Mouse (Mus musculus) thymus, adult 2 months (tissue): Measurements from ENCODE around the gene Slc25a13. TPM values are rescaled to one million over a fixed set of nuclear protein-coding genes. Genes with fewer than 3 reads are reported as not detected.

Source experiments
- DNase-seq: peaks from one replicate; pipeline ENCODE4 v3.0.0; 2021
- H3K27ac ChIP-seq: fragments of 200-500 bp; 2 replicates; pipeline ENCODE4 v1.5.1; 2012; ENCODE audit warnings: low read length, control low read depth; ENCODE audit not compliant: control insufficient read depth, insufficient read depth
- H3K27me3 ChIP-seq: fragments of 200-500 bp; 2 replicates; pipeline ENCODE4 v1.6.1; 2012; ENCODE audit warnings: mild to moderate bottlenecking, low read length, moderate library complexity, mixed read lengths; ENCODE audit not compliant: control insufficient read depth, insufficient read depth
- H3K36me3 ChIP-seq: fragments of 200-500 bp; 2 replicates; pipeline ENCODE4 v1.6.1; 2012; ENCODE audit warnings: mild to moderate bottlenecking, low read length, moderate library complexity; ENCODE audit not compliant: control insufficient read depth, insufficient read depth
- H3K4me1 ChIP-seq: fragments of 200-500 bp; replicated peaks from 2 replicates; pipeline ENCODE4 v1.6.1; 2012; ENCODE audit warnings: low read length; ENCODE audit not compliant: control insufficient read depth, insufficient read depth
- H3K4me3 ChIP-seq: fragments of 200-500 bp; 2 replicates; pipeline ENCODE4 v1.5.1; 2012; ENCODE audit warnings: mild to moderate bottlenecking, low read length, control low read depth, moderate library complexity; ENCODE audit not compliant: control insufficient read depth, insufficient read depth
- CTCF ChIP-seq: fragments of 200-500 bp; IDR thresholded peaks from 2 replicates; pipeline ENCODE4 v1.5.1; 2012; ENCODE audit warnings: mild to moderate bottlenecking, control low read depth, low read length, moderate library complexity, borderline replicate concordance; ENCODE audit not compliant: control insufficient read depth, poor library complexity, insufficient read depth; ENCODE audit errors: extremely low read depth
- POLR2A ChIP-seq: fragments of 200-500 bp; IDR thresholded peaks from 2 replicates; pipeline ENCODE4 v1.6.1; 2012; ENCODE audit warnings: mild to moderate bottlenecking, low read length, control low read depth, moderate library complexity; ENCODE audit not compliant: control insufficient read depth, poor library complexity, insufficient read depth; ENCODE audit errors: extremely low read depth
- WGBS: fragments of 180-500 bp; shearing (Covaris S2); methylation state at CpG from one replicate; pipeline ENCODE4 v1.1.7; 2018; 5-methylcytosine and 5-hydroxymethylcytosine counted together
- polyA plus RNA-seq: library from polyadenylated mRNA; depleted of rRNA; stranded (reverse); fragments of >200 nt; gene quantifications from 2 replicates; pipeline ENCODE4 v1.2.3, GENCODE M21; 2012

Slc25a13 gene
- polyA plus RNA-seq, 1 experiment = 9.2 TPM

DNA sequence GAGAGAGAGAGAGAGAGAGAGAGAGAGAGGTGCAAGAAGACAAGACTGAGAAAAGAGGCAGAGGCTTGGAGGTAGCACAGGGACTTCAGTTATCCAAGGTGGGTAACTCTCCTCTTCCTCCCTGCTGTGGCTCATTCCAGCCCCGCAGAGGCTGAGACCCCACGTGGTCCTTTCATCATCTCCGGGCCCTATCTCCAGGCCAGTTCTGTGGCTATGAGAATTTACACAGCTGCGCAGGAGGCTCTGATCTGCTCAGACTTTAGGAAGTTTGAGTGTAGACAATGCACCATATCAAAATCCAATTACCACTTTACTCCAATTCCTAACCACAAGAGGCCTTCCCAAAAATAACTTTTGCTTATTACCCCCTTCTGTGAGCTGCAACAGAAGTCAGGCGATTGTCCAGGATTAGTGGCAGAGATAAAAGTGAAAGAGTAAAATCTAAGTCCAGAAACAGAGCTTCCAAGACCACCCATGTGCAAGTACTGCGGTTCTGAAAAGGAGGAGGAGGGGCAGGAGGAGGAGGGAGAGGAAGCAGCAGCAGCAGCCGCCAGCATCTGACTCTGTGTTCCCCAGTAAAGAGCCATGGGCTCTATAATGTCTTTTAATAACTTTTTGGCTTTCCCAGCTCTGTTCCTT lies 57.6 kb downstream of the Slc25a13 start:
- no peak for DNase-seq
- Histone ChIP-seq H3K4me1 (no peaks in the 10 kb centered on the region), H3K27me3 (no peaks in the 10 kb centered on the region), H3K36me3 (no peaks in the 10 kb centered on the region), H3K27ac (no peak overlapping the region), H3K4me3 (no peak overlapping the region)
- WGBS = 62% methylated on average over 7 of the region's 7 CpGs
- TF ChIP-seq CTCF (no peak), POLR2A (no peak)

DNA sequence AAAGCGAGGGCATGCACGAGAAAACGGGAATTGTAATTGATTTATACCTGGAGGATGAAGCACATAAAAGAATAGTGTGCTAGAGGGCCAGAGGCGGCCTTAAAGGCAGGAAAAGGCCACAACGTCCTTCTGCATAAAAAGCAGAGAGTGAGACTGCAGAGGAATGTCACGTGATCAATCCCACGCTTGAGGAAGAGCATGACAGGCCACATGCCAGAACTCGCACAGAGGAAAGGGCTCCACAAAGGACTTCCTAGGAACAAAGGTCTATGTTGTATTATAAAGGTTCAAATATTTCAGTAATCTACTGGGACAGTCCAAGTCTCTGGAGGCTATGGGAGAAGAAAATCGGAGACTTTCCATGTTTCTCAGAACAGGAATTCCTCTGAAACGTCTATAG lies 63.5 kb downstream of the Slc25a13 start:
- WGBS = 71% methylated on average over 10 of the region's 10 CpGs
- TF ChIP-seq CTCF = no peak
- TF ChIP-seq POLR2A = no peak

DNA sequence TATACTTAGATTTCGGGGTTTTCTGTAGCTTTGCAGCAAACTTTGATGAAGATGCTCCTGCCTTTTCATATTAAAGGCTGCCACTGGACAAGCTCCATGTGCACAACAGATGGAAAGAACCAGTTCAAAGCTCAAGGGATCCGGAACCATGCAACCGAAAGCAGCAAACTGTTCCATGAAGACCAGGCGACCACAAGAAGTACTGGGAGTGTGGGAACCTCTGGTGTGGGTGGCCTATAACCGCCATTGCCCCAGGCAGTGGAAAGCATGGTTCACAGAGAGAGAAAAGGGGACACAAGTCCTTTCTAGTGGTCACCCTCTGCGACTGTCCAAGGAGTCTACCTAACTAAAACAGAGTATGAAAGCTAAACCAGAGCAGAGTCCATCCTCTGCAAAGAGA lies 66.2 kb downstream of the Slc25a13 start:
- H3K27ac ChIP-seq = no peak overlapping the region
- H3K4me3 ChIP-seq = no peak overlapping the region
- no peaks in the 10 kb centered on the region for H3K4me1 ChIP-seq
- WGBS = 94% methylated on average over 6 of the region's 6 CpGs
- no peak for DNase-seq
- H3K27me3 ChIP-seq = no peaks in the 10 kb centered on the region
- TF ChIP-seq POLR2A (no peak), CTCF (no peak)
- H3K36me3 ChIP-seq = no peaks in the 10 kb centered on the region

More for the DNA sequence above, 63.5 kb downstream of the Slc25a13 start:
- Histone ChIP-seq H3K27me3 (no peaks in the 10 kb centered on the region), H3K27ac (no peak overlapping the region), H3K36me3 (no peaks in the 10 kb centered on the region), H3K4me3 (no peak overlapping the region), H3K4me1 (no peaks in the 10 kb centered on the region)
- no peak for DNase-seq

DNA sequence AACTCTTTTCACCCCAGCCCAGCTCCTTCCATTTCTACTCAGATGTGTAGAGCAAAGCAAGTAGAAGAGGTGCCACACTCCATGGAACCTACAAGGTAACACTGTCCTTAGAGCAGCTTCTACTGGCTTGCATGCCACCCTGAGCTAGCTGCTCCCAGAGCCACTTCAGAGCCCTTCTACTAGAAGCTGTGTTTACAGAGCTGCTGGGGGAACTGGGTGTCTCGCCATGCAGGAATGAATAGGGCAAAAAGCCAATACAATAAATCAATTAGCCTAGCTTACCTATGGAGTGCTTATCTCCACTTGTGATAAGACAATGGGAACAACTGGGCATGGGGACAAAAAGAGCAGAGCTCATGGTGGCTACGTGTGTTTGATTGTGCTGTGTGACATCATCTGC lies 67.2 kb downstream of the Slc25a13 start:
- H3K4me1 ChIP-seq = no peaks in the 10 kb centered on the region
- 82% methylated on average over 2 of the region's 2 CpGs for WGBS
- H3K4me3 ChIP-seq = no peak overlapping the region
- no peaks in the 10 kb centered on the region for H3K27me3 ChIP-seq
- TF ChIP-seq POLR2A (no peak), CTCF (no peak)
- no peak overlapping the region for H3K27ac ChIP-seq
- no peaks in the 10 kb centered on the region for H3K36me3 ChIP-seq
- no peak for DNase-seq

DNA sequence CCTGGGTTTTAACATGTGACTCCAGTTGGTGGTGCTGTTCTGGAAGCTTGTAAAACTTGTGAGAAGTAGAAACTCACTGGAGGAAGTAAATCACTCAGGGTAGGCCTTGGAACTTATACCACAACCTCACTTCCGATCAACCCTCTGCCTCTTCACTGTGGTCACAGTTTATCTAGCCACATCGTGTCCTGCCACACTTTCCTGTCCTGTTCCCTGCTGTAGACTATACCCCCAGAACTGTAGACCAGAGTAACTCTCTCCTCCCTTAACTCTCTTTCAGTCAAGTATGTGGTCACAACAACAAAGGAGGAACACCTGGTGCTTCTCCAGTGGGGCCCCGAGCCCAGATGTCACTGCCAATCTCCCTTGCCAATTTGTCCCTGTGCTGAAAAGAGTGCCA lies 67.6 kb downstream of the Slc25a13 start:
- no peaks in the 10 kb centered on the region for H3K27me3 ChIP-seq
- H3K27ac ChIP-seq = no peak overlapping the region
- TF ChIP-seq POLR2A (no peak), CTCF (no peak)
- DNase-seq = peak; percentile 5
- H3K36me3 ChIP-seq = no peaks in the 10 kb centered on the region
- H3K4me3 ChIP-seq = no peak overlapping the region
- 8% methylated on average over 3 of the region's 3 CpGs for WGBS
- no peaks in the 10 kb centered on the region for H3K4me1 ChIP-seq

DNA sequence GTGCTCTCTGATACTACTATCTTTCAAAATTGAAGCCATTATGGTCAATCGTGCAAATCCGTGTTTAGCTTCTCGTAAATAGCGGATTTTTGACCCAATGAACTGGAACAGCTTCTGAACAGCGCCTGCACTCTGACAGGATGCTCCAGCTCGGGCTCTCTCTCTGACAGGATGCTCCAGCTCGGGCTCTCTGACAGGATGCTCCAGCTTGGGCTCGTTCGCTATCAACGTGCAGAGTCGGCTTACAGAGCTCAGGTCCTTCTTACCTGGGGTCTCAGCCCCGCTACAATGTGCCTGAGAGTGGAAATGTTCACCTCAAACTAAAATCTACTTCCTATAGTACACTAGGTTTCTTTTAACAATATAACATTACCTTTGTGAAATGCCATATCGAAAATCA lies 71.6 kb downstream of the Slc25a13 start:
- Histone ChIP-seq H3K4me3 (no peak overlapping the region), H3K4me1 (no peaks in the 10 kb centered on the region), H3K27ac (no peak overlapping the region), H3K36me3 (no peaks in the 10 kb centered on the region), H3K27me3 (no peaks in the 10 kb centered on the region)
- no peak for DNase-seq
- TF ChIP-seq CTCF (no peak), POLR2A (no peak)
- WGBS = 93% methylated on average over 13 of the region's 13 CpGs

DNA sequence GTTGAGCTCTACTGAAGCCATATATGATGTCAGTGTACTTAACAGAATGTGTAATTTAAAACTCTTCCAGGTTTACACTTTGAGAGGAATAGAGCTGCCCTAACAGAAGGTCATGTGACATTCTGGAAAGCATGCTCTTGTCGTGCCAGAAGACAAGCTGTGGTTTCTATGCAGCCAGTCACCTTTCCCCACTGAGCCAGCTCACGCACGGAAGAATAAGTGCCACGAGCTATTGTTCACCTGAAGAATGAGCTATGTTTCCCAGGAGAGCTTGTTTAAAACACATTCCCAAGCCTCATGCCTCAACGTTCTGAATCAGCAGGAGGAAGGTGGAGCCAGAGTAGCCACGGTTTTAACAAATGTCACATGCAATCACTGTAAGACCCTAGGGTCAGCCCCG lies 73.4 kb downstream of the Slc25a13 start:
- DNase-seq = no peak
- H3K36me3 ChIP-seq = no peaks in the 10 kb centered on the region
- no peaks in the 10 kb centered on the region for H3K4me1 ChIP-seq
- 81% methylated on average over 7 of the region's 7 CpGs for WGBS
- TF ChIP-seq CTCF (no peak), POLR2A (no peak)
- no peak overlapping the region for H3K4me3 ChIP-seq
- H3K27me3 ChIP-seq = no peaks in the 10 kb centered on the region
- no peak overlapping the region for H3K27ac ChIP-seq
